In the genomic region with DNA sequence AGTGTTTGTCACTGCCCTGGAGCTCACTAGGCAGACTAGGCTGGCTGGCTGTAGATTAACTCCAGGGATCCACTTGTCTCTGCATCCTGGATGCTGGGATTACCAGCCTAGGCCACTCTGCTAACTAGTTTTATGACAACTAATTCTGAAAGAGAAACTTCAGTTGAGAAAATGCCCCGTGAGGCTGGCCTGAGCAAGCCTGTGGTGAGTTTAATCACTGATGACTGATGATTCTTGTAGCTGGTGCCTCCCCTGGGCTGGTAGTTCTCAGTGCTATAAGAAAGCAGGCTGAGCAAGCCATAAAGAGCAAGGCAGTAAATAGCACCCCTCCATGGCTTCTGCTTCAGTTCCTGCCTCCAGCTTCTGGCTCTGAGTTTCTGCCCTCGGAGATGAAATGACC, we compare ENCODE assay signal across 25 mouse cellular contexts. TPM values are rescaled to one million over a fixed set of nuclear protein-coding genes. Genes with fewer than 3 reads are reported as not detected.
DNase-seq lines count a peak whose midpoint lies in the region; ATAC-seq and TF ChIP-seq lines count a peak whose summit lies in the region.
"Had no signal": no experiment of that assay in that cellular context is flagged by ENCODE, and none has a peak within 500 bp of the region (broad histone marks: within the 10 kb centered on the region; RNA-seq: fewer than 3 reads in every experiment).

No protein-coding gene starts in this region.

- H3K27me3 ChIP-seq in E14TG2a.4 (ENCODE audit: insufficient read depth, low read length) = no peaks in the 10 kb centered on the region
- no peaks in the 10 kb centered on the region for H3K27me3 ChIP-seq in heart, embryonic 10.5 days (ENCODE audit: insufficient read depth, poor library complexity, severe bottlenecking)
- H3K27me3 ChIP-seq in forebrain, embryonic 12.5 days = no peaks in the 10 kb centered on the region
- H3K27me3 ChIP-seq: heart, embryonic 13.5 days; hindbrain, embryonic 12.5 days had no signal

- H3K9ac ChIP-seq in ES-E14 (ENCODE audit: insufficient read depth, low read depth, low read length, poor library complexity, severe bottlenecking) = peak overlapping the region; percentile 48; the same call in 1 of the 2 replicates
- no peak overlapping the region for H3K9ac ChIP-seq in forebrain, embryonic 12.5 days
- H3K9ac ChIP-seq: forebrain, postnatal 0 days; heart, embryonic 13.5 days; hindbrain, embryonic 12.5 days had no signal

- no peaks in the 10 kb centered on the region; the same call in 1 of the 2 replicates for H3K79me2 ChIP-seq in macrophage (ENCODE audit: inconsistent target)

- TF ChIP-seq CTCF in left cerebral cortex, adult 2 months (IDR thresholded peaks at IDR 0.05) = no peak
- no peak for TF ChIP-seq CTCF in E14TG2a.4 (conservative IDR thresholded peaks at IDR 0.05; ENCODE audit: low read length)

- WGBS in macrophage (ENCODE audit: missing documents) = 96% methylated on average over 2 of the region's 2 CpGs
- 81% methylated on average over 2 of the region's 2 CpGs for WGBS in heart, embryonic 10.5 days
- 59% methylated on average over 2 of the region's 2 CpGs for WGBS in forebrain, embryonic 12.5 days

- peaks cover 54% of the 10 kb centered on the region for H3K4me1 ChIP-seq in E14TG2a.4 (replicated peaks; ENCODE audit: low read depth, low read length)
- H3K4me1 ChIP-seq in ES-E14 (ENCODE audit: control insufficient read depth in 2 of 2, insufficient read depth in 2 of 2, low read length in 2 of 2, poor library complexity in 1 of 2) = peaks cover 8 to 9% of the 10 kb centered on the region in 2 experiments; a peak in 2 of 4 replicates
- no peaks in the 10 kb centered on the region for H3K4me1 ChIP-seq in heart, embryonic 10.5 days
- H3K4me1 ChIP-seq in forebrain, embryonic 12.5 days = no peaks in the 10 kb centered on the region
- H3K4me1 ChIP-seq: hindbrain, embryonic 12.5 days had no signal

- H3K9me3 ChIP-seq in E14TG2a.4 (ENCODE audit: low read length) (no peaks in the 10 kb centered on the region), ES-E14 (ENCODE audit: control insufficient read depth, insufficient read depth, low read depth, low read length) (no peaks in the 10 kb centered on the region)
- no peaks in the 10 kb centered on the region for H3K9me3 ChIP-seq in heart, embryonic 10.5 days
- no peaks in the 10 kb centered on the region for H3K9me3 ChIP-seq in forebrain, embryonic 12.5 days
- H3K9me3 ChIP-seq: forebrain, embryonic 10.5 days; hindbrain, embryonic 12.5 days had no signal

- no peak overlapping the region for H3K4me3 ChIP-seq in left cerebral cortex, adult 2 months
- H3K4me3 ChIP-seq in E14TG2a.4 (replicated peaks; ENCODE audit: low read length) (peak overlapping the region; percentile 29; the same call in 1 of the 2 replicates), ES-E14 (ENCODE audit: insufficient read depth in 1 of 2, low read depth in 1 of 2, low read length in 2 of 2, poor library complexity in 1 of 2, severe bottlenecking in 1 of 2) (no peak overlapping the region), macrophage (ENCODE audit: inconsistent target) (no peak overlapping the region)
- no peak overlapping the region for H3K4me3 ChIP-seq in heart, embryonic 10.5 days
- no peak overlapping the region for H3K4me3 ChIP-seq in forebrain, embryonic 12.5 days (replicated peaks)
- H3K4me3 ChIP-seq: forebrain, embryonic 10.5 days; gastrocnemius, adult 2 months; heart, embryonic 13.5 days; hindbrain, embryonic 12.5 days had no signal

- in situ Hi-C loops in ES-E14 (cut with MboI; ENCODE audit: low sequenced_read_pairs in 2 of 2, unreplicated experiment in 2 of 2) = no loop called here

- intact Hi-C loops in left cerebral cortex, adult 2 months (cut with DNase I) = no loop called here
- intact Hi-C loops in left cerebral cortex, postnatal 14 days (cut with DNase I) = no loop called here

- H3K36me3 ChIP-seq in E14TG2a.4 (ENCODE audit: insufficient read depth, low read length) = peaks cover 29% of the 10 kb centered on the region
- H3K36me3 ChIP-seq in ES-E14 (ENCODE audit: control insufficient read depth, insufficient read depth, low read length, poor library complexity, severe bottlenecking) = peaks cover 8% of the 10 kb centered on the region; the same call in 1 of the 2 replicates
- H3K36me3 ChIP-seq in macrophage (ENCODE audit: inconsistent target) = peaks cover 64% of the 10 kb centered on the region
- H3K36me3 ChIP-seq in heart, embryonic 10.5 days = peaks cover 47% of the 10 kb centered on the region
- peaks cover 16% of the 10 kb centered on the region for H3K36me3 ChIP-seq in forebrain, embryonic 12.5 days (replicated peaks)

- DNase-seq in left cerebral cortex, adult 2 months (ENCODE audit: extremely low spot score in 1 of 2, low spot score in 2 of 2) = no peak
- DNase-seq in left cerebral cortex, postnatal 14 days (ENCODE audit: low spot score in 2 of 2) = no peak
- DNase-seq in ES-E14 (ENCODE audit: low read depth, low spot score) = no peak
- DNase-seq in heart, embryonic 10.5 days (ENCODE audit: low spot score) = no peak
- DNase-seq: adrenal gland, postnatal 10 days; adrenal gland, postnatal 36 days; cerebellum, adult 11 months; cerebellum, adult 2 months; cerebellum, postnatal 10 days; cerebellum, postnatal 36 days; forebrain, postnatal 0 days; gastrocnemius, adult 2 months; gastrocnemius, postnatal 14 days; heart, postnatal 14 days; kidney, adult 2 months had no signal

- H3K4me2 ChIP-seq in forebrain, embryonic 12.5 days = no peak overlapping the region
- H3K4me2 ChIP-seq: heart, embryonic 13.5 days; hindbrain, embryonic 12.5 days had no signal

- ATAC-seq in forebrain, embryonic 12.5 days (ENCODE audit: low FRiP score) = no peak
- ATAC-seq: CD4-positive, CD25-positive, alpha-beta regulatory T cell, adult 4 months; forebrain, embryonic 14.5 days; forebrain, postnatal 0 days; hindbrain, embryonic 16.5 days; intestine, postnatal 0 days had no signal

- H3K27ac ChIP-seq in left cerebral cortex, adult 2 months = peak overlapping the region; percentile 18; the same call in 1 of the 2 replicates
- H3K27ac ChIP-seq in ES-E14 (ENCODE audit: insufficient read depth, low read depth, low read length, poor library complexity, severe bottlenecking) (peak overlapping the region; percentile 89), macrophage (0 out of 2 replicates have a peak overlapping the region, but pooled peaks have one; percentile 4)
- H3K27ac ChIP-seq in heart, embryonic 10.5 days = no peak overlapping the region
- H3K27ac ChIP-seq in forebrain, embryonic 12.5 days = no peak overlapping the region
- H3K27ac ChIP-seq: forebrain, embryonic 10.5 days; gastrocnemius, adult 2 months; heart, embryonic 13.5 days; hindbrain, embryonic 12.5 days had no signal

TF ChIP-seq in ES-E14, 5 proteins besides CTCF, POLR2A, EP300 and RAD21:
- no peak for TF ChIP-seq MAFK (IDR thresholded peaks at IDR 0.05; ENCODE audit: insufficient read depth, low read depth, low read length)
- no peak for TF ChIP-seq ZNF384 (IDR thresholded peaks at IDR 0.05; ENCODE audit: low read depth, low read length)
- no peak for TF ChIP-seq ZC3H11A (IDR thresholded peaks at IDR 0.05; ENCODE audit: borderline replicate concordance, low read depth, low read length)
- no peak for TF ChIP-seq CHD2 (IDR thresholded peaks at IDR 0.05; ENCODE audit: low read depth, low read length)
TF ChIP-seq in ES-E14: peak in this region for 0.

RNA-seq across cellular contexts. Expression of a gene that starts 8.6 kb away (rescaled TPM):
- 10 to 100 TPM; 13.6 to 14.5 TPM for total RNA-seq in left cerebral cortex, adult 2 months (2021)
- 10 to 100 TPM; 19.2 to 19.5 TPM for total RNA-seq in left cerebral cortex, postnatal 14 days (2021)
- total RNA-seq in ES-E14 (2012; rRNA removed) = 62.0 and 73.1 TPM in 2 replicates
- total RNA-seq in macrophage (2018; cell fraction: chromatin; rRNA removed) = 10 to 100 TPM in 20 of 26 experiments, 1 to 10 TPM in 6; 1.2 to 39.3 (median 17.7) TPM
- total RNA-seq in macrophage (2018; cell fraction: cytosol; rRNA removed) = 10 to 100 TPM in 23 of 26 experiments, 1 to 10 TPM in 3; 7.5 to 20.1 (median 14.6) TPM
- 10 to 100 TPM in 14 of 26 experiments, 1 to 10 TPM in 12; 1.8 to 31.4 (median 11.6) TPM for total RNA-seq in macrophage (2018; cell fraction: nucleus; rRNA removed)
- 13.7 to 23.2 TPM (median 22.7 TPM) in 3 replicates for polyA plus RNA-seq in macrophage (2018)
- 42.9 and 58.3 TPM in 2 replicates for polyA plus RNA-seq in heart, embryonic 10.5 days (2016; fragmentation: Nextera tagmentation; extraction: Ambion mirVana)
- polyA plus RNA-seq in forebrain, embryonic 12.5 days (2016; fragmentation: Nextera tagmentation; extraction: Ambion mirVana) = 46.0 and 48.2 TPM in 2 replicates

RNA-seq across cellular contexts. Expression of a gene that starts 54.2 kb away (rescaled TPM):
- total RNA-seq in left cerebral cortex, adult 2 months (2021) = 10 to 100 TPM; 96.3 to 96.9 TPM
- total RNA-seq in left cerebral cortex, postnatal 14 days (2021) = 100 to 1,000 TPM; 107 to 110 TPM
- total RNA-seq in ES-E14 (2012; rRNA removed) = 86.5 and 106 TPM in 2 replicates
- total RNA-seq in macrophage (2018; cell fraction: chromatin; rRNA removed) = 10 to 100 TPM; 19.1 to 67.6 (median 48.0) TPM
- 10 to 100 TPM; 20.5 to 33.8 (median 25.7) TPM for total RNA-seq in macrophage (2018; cell fraction: cytosol; rRNA removed)
- total RNA-seq in macrophage (2018; cell fraction: nucleus; rRNA removed) = 10 to 100 TPM; 18.6 to 63.2 (median 43.9) TPM
- polyA plus RNA-seq in macrophage (2018) = 21.9 to 39.8 TPM (median 26.6 TPM) in 3 replicates
- 50.3 and 51.2 TPM in 2 replicates for polyA plus RNA-seq in heart, embryonic 10.5 days (2016; fragmentation: Nextera tagmentation; extraction: Ambion mirVana)
- polyA plus RNA-seq in forebrain, embryonic 12.5 days (2016; fragmentation: Nextera tagmentation; extraction: Ambion mirVana) = 62.6 and 62.7 TPM in 2 replicates

RNA-seq across cellular contexts. Expression of a gene that starts 55.6 kb away (rescaled TPM):
- 10 to 100 TPM; 45.0 to 46.1 TPM for total RNA-seq in left cerebral cortex, adult 2 months (2021)
- 10 to 100 TPM; 38.8 to 42.4 TPM for total RNA-seq in left cerebral cortex, postnatal 14 days (2021)
- total RNA-seq in ES-E14 (2012; rRNA removed) = 31.1 and 38.4 TPM in 2 replicates
- total RNA-seq in macrophage (2018; cell fraction: chromatin; rRNA removed) = 100 to 1,000 TPM; 119 to 368 (median 260) TPM
- total RNA-seq in macrophage (2018; cell fraction: cytosol; rRNA removed) = 10 to 100 TPM; 22.6 to 43.6 (median 32.7) TPM
- 100 to 1,000 TPM in 25 of 26 experiments, 10 to 100 TPM in 1; 94.0 to 262 (median 168) TPM for total RNA-seq in macrophage (2018; cell fraction: nucleus; rRNA removed)
- polyA plus RNA-seq in macrophage (2018) = 26.8 to 41.1 TPM (median 40.2 TPM) in 3 replicates
- 16.7 and 17.5 TPM in 2 replicates for polyA plus RNA-seq in heart, embryonic 10.5 days (2016; fragmentation: Nextera tagmentation; extraction: Ambion mirVana)
- 29.9 and 34.4 TPM in 2 replicates for polyA plus RNA-seq in forebrain, embryonic 12.5 days (2016; fragmentation: Nextera tagmentation; extraction: Ambion mirVana)

Comparison
In these comparisons a context has a peak if more than half of its experiments do, and no peak if none do; other contexts are left out.
1. H3K27ac ChIP-seq: peak in left cerebral cortex, adult 2 months (single experiment), ES-E14 (single experiment) and macrophage (single experiment); none in heart, embryonic 10.5 days (single experiment) and forebrain, embryonic 12.5 days (single experiment).